Mouse (Mus musculus): ENCODE results near the gene Jund.
A peak's percentile ranks its signal among the peaks of the same experiment; 100 is the strongest.

Gene Jund

GRCm38 (mm10) chr8:70698310-70699109 is at the start of gene Jund:
Gene Jund (plus strand): TSS chr8:70698949.
- peak; percentile 97 for DNase-seq (ENCODE audit: low read depth, low spot score)

- DNase-seq (ENCODE audit: low read depth, low spot score), result peak; percentile 19
Observed at GRCm38 (mm10) chr8:70649324-70649723, 49.4 kb upstream of the Jund start.

- DNase-seq (ENCODE audit: low read depth, low spot score), result no peak
Observed at GRCm38 (mm10) chr8:70650351-70650750, 48.4 kb upstream of the Jund start.

- no peak for DNase-seq (ENCODE audit: low read depth, low spot score)
Observed at GRCm38 (mm10) chr8:70653226-70653625, 45.5 kb upstream of the Jund start.

- no peak for DNase-seq (ENCODE audit: low read depth, low spot score)
Observed at GRCm38 (mm10) chr8:70654121-70654520, 44.6 kb upstream of the Jund start.

GRCm38 (mm10) chr8:70655469-70655868 is 43.3 kb upstream of the Jund start:
- no peak for DNase-seq (ENCODE audit: low read depth, low spot score)

- DNase-seq (ENCODE audit: low read depth, low spot score), result no peak
Observed at GRCm38 (mm10) chr8:70656193-70656790, 42.5 kb upstream of the Jund start.

- no peak for DNase-seq (ENCODE audit: low read depth, low spot score)
Observed at GRCm38 (mm10) chr8:70657214-70657613, 41.5 kb upstream of the Jund start.

- DNase-seq (ENCODE audit: low read depth, low spot score), result no peak
Observed at GRCm38 (mm10) chr8:70657739-70658138, 41.0 kb upstream of the Jund start.

GRCm38 (mm10) chr8:70658897-70659603 is 39.7 kb upstream of the Jund start:
- DNase-seq (ENCODE audit: low read depth, low spot score), result no peak

GRCm38 (mm10) chr8:70659604-70660272 is 39.0 kb upstream of the Jund start:
- DNase-seq (ENCODE audit: low read depth, low spot score), result peak; percentile 33

- DNase-seq (ENCODE audit: low read depth, low spot score), result no peak
Observed at GRCm38 (mm10) chr8:70660273-70660725, 38.5 kb upstream of the Jund start, which contains the start of gene Pgpep1. Gene Pgpep1 (minus strand): TSS chr8:70660388.

GRCm38 (mm10) chr8:70663691-70664090 is 35.1 kb upstream of the Jund start:
- no peak for DNase-seq (ENCODE audit: low read depth, low spot score)

- no peak for DNase-seq (ENCODE audit: low read depth, low spot score)
Observed at GRCm38 (mm10) chr8:70664631-70665030, 34.1 kb upstream of the Jund start.

GRCm38 (mm10) chr8:70665599-70665998 is 33.1 kb upstream of the Jund start:
- DNase-seq (ENCODE audit: low read depth, low spot score), result no peak

GRCm38 (mm10) chr8:70667071-70667470 is 31.7 kb upstream of the Jund start:
- peak; percentile 58 for DNase-seq (ENCODE audit: low read depth, low spot score)

- DNase-seq (ENCODE audit: low read depth, low spot score), result no peak
Observed at GRCm38 (mm10) chr8:70671615-70672324, 27.0 kb upstream of the Jund start.

- no peak for DNase-seq (ENCODE audit: low read depth, low spot score)
Observed at GRCm38 (mm10) chr8:70672325-70673078, 26.2 kb upstream of the Jund start.

GRCm38 (mm10) chr8:70673079-70673856 is 25.5 kb upstream of the Jund start, which contains the start of gene Lsm4:
Gene Lsm4 (plus strand): TSS chr8:70673248.
- peak; percentile 100 for DNase-seq (ENCODE audit: low read depth, low spot score)

GRCm38 (mm10) chr8:70674109-70674508 is 24.6 kb upstream of the Jund start:
- DNase-seq (ENCODE audit: low read depth, low spot score), result no peak
